Mouse (Mus musculus) thymus, adult 2 months (tissue): Measurements from ENCODE around the gene Mfsd4a.

Experiments
- CTCF ChIP-seq: fragments of 200-500 bp; IDR thresholded peaks from 2 replicates; pipeline ENCODE4 v1.5.1; 2012; ENCODE audit warnings: mild to moderate bottlenecking, control low read depth, low read length, moderate library complexity, borderline replicate concordance; ENCODE audit not compliant: control insufficient read depth, poor library complexity, insufficient read depth; ENCODE audit errors: extremely low read depth
- POLR2A ChIP-seq: fragments of 200-500 bp; IDR thresholded peaks from 2 replicates; pipeline ENCODE4 v1.6.1; 2012; ENCODE audit warnings: mild to moderate bottlenecking, low read length, control low read depth, moderate library complexity; ENCODE audit not compliant: control insufficient read depth, poor library complexity, insufficient read depth; ENCODE audit errors: extremely low read depth

- TF ChIP-seq CTCF = no peak
- no peak for TF ChIP-seq POLR2A
These were observed 74.5 kb downstream of the Mfsd4a start for GRCm38 (mm10) chr1:131993169-131994040.
